ENCODE assay signal across 16 mouse cellular contexts in the genomic region with DNA sequence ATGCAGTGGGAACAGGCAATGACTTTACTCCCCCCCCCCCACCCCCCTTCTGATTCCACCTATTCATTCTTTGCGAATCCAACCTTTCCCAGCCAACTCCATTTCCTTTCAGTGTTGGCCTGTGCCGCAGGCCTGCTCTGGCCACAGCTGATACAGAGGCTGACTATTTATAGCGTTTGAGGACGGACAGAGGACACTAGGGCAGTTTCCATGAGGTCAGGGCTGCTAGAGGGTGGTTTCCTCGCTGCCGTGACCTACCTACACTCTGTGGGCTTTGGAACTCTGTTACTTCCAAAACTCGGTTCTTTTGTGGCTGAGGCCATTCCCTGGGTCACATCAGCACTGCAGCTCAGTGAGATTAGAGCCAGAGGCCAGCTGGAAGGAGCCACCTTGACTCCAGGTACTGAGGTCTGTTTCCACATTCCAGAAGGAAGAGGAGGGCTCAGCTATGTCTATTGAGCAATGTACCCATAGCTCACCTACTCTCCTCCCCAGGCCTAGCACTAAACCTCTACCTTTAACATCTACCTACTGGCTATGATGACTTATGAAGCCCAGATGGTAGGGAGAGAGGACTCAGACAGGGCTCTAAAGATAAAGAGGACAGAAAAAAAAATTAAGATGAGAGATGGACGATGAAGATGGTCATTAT. TPM values are rescaled to one million over a fixed set of nuclear protein-coding genes. Genes with fewer than 3 reads are reported as not detected.
A peak's percentile ranks its signal among the peaks of the same experiment; 100 is the strongest.
DNase-seq lines count a peak whose midpoint lies in the region; ATAC-seq and TF ChIP-seq lines count a peak whose summit lies in the region.
"Had no signal": no experiment of that assay in that cellular context is flagged by ENCODE, and none has a peak within 500 bp of the region (broad histone marks: within the 10 kb centered on the region; RNA-seq: fewer than 3 reads in every experiment).

No protein-coding gene starts in this region.

- no peak overlapping the region for H3K4me3 ChIP-seq in kidney, adult 2 months (ENCODE audit: insufficient read depth, low read depth, low read length)
- H3K4me3 ChIP-seq in liver, embryonic 16.5 days (ENCODE audit: low read depth, low read length): no peak overlapping the region
- H3K4me3 ChIP-seq: embryonic facial prominence, embryonic 13.5 days; forebrain, embryonic 10.5 days; hindbrain, embryonic 10.5 days; layer of hippocampus, adult 2 months; left cerebral cortex, adult 2 months; neural tube, embryonic 12.5 days had no signal

- intact Hi-C loops in heart, postnatal 10 days (cut with DNase I): no loop called here

- H3K27ac ChIP-seq in kidney, adult 2 months (ENCODE audit: insufficient read depth, low read depth, low read length): no peak overlapping the region
- no peak overlapping the region for H3K27ac ChIP-seq in liver, embryonic 16.5 days (ENCODE audit: low read length)
- H3K27ac ChIP-seq: embryonic facial prominence, embryonic 13.5 days; forebrain, embryonic 10.5 days; hindbrain, embryonic 10.5 days; layer of hippocampus, adult 2 months; left cerebral cortex, adult 2 months; neural tube, embryonic 12.5 days had no signal

- H3K27me3 ChIP-seq in kidney, adult 2 months (replicated peaks; ENCODE audit: control insufficient read depth, insufficient read depth, low read length): no peaks in the 10 kb centered on the region
- no peaks in the 10 kb centered on the region for H3K27me3 ChIP-seq in liver, embryonic 16.5 days (ENCODE audit: control insufficient read depth, insufficient read depth, low read depth, low read length)
- H3K27me3 ChIP-seq: embryonic facial prominence, embryonic 13.5 days; neural tube, embryonic 12.5 days had no signal

- no peak for TF ChIP-seq POLR2A in kidney, adult 2 months (IDR thresholded peaks at IDR 0.05; ENCODE audit: low read depth, low read length)

- no peak overlapping the region for H3K4me2 ChIP-seq in liver, embryonic 16.5 days (ENCODE audit: low read depth, low read length)
- H3K4me2 ChIP-seq: embryonic facial prominence, embryonic 13.5 days; neural tube, embryonic 12.5 days had no signal

- DNase-seq in kidney, adult 2 months: peak; percentile 20
- DNase-seq in kidney, postnatal 4 days: no peak
- DNase-seq in heart, adult 9 months (ENCODE audit: low spot score in 2 of 2): peak; percentile 75 to 82
- DNase-seq in heart, postnatal 10 days: peak; percentile 70 to 78
- no peak for DNase-seq in retina, postnatal 1 day
- DNase-seq: cerebellum, adult 18-20 months; thymus, postnatal 4 days had no signal

- WGBS in kidney, adult 2 months: 55% methylated on average over 8 of the region's 8 CpGs
- WGBS in liver, embryonic 16.5 days (ENCODE audit: insufficient replicate concordance): 45% methylated on average over 8 of the region's 8 CpGs

- no peaks in the 10 kb centered on the region for H3K36me3 ChIP-seq in kidney, adult 2 months (ENCODE audit: control insufficient read depth, insufficient read depth, low read length)
- H3K36me3 ChIP-seq in liver, embryonic 16.5 days (ENCODE audit: control insufficient read depth, insufficient read depth): no peaks in the 10 kb centered on the region
- H3K36me3 ChIP-seq: embryonic facial prominence, embryonic 13.5 days; forebrain, embryonic 10.5 days; hindbrain, embryonic 10.5 days; neural tube, embryonic 12.5 days had no signal

- H3K9me3 ChIP-seq in liver, embryonic 16.5 days (replicated peaks; ENCODE audit: control insufficient read depth, low read length): no peaks in the 10 kb centered on the region
- H3K9me3 ChIP-seq: embryonic facial prominence, embryonic 13.5 days had no signal

- no peak for TF ChIP-seq CTCF in kidney, adult 2 months (conservative IDR thresholded peaks at IDR 0.05; ENCODE audit: insufficient read depth, insufficient read length, low read depth, low read length)

- no peak overlapping the region for H3K9ac ChIP-seq in liver, embryonic 16.5 days (ENCODE audit: low read depth, low read length)
- H3K9ac ChIP-seq: embryonic facial prominence, embryonic 13.5 days; neural tube, embryonic 12.5 days had no signal

- H3K4me1 ChIP-seq in kidney, adult 2 months (ENCODE audit: control insufficient read depth, insufficient read depth, low read length): no peaks in the 10 kb centered on the region
- H3K4me1 ChIP-seq in liver, embryonic 16.5 days (ENCODE audit: control insufficient read depth, low read depth, low read length): no peaks in the 10 kb centered on the region; the same call in 1 of the 2 replicates
- H3K4me1 ChIP-seq: embryonic facial prominence, embryonic 13.5 days; forebrain, embryonic 10.5 days; hindbrain, embryonic 10.5 days; neural tube, embryonic 12.5 days had no signal

- ATAC-seq in liver, embryonic 16.5 days (ENCODE audit: low read depth): peak; percentile 82
- ATAC-seq in granulocyte monocyte progenitor cell, adult 5-6 weeks (replicated peaks; ENCODE audit: poor library complexity, severe bottlenecking): no peak
- no peak for ATAC-seq in monocyte, adult 5-6 weeks (replicated peaks; ENCODE audit: insufficient number of reproducible peaks, low FRiP score, low TSS enrichment, poor library complexity, severe bottlenecking)

RNA-seq across cellular contexts. Expression of gene Pdlim1, which starts 6.9 kb away (rescaled TPM):
- polyA plus RNA-seq in kidney, adult 2 months (2012; rRNA removed): 15.4 and 25.7 TPM in 2 replicates
- 100 to 1,000 TPM; 235 to 249 TPM for total RNA-seq in heart, postnatal 10 days (2021)
- polyA plus RNA-seq in liver, embryonic 16.5 days (2015; fragmentation: Nextera tagmentation; extraction: Ambion mirVana): 70.4 and 73.8 TPM in 2 replicates
- total RNA-seq in granulocyte monocyte progenitor cell, adult 5-6 weeks (2014; fragmentation: Nextera tagmentation): 22.7 and 52.6 TPM in 2 replicates
- 18.3 and 41.9 TPM in 2 replicates for total RNA-seq in granulocyte monocyte progenitor cell, adult 5-6 weeks (2017)
- 29.3 to 85.7 TPM (median 49.8 TPM) in 3 replicates for total RNA-seq in monocyte, adult 5-6 weeks (2017)

Comparison
In these comparisons a context has a peak if more than half of its experiments do, and no peak if none do; other contexts are left out.
1. DNase-seq: peak in kidney, adult 2 months (single experiment), heart, adult 9 months (2 of 2) and heart, postnatal 10 days (2 of 2); none in kidney, postnatal 4 days (0 of 2) and retina, postnatal 1 day (single experiment).